Mouse (Mus musculus): ENCODE measurements around the gene Pla2g4e. TPM values are rescaled to one million over a fixed set of nuclear protein-coding genes. Genes with fewer than 3 reads are reported as not detected.

Gene Pla2g4e
- polyA plus RNA-seq, 1 experiment, result not detected

DNA sequence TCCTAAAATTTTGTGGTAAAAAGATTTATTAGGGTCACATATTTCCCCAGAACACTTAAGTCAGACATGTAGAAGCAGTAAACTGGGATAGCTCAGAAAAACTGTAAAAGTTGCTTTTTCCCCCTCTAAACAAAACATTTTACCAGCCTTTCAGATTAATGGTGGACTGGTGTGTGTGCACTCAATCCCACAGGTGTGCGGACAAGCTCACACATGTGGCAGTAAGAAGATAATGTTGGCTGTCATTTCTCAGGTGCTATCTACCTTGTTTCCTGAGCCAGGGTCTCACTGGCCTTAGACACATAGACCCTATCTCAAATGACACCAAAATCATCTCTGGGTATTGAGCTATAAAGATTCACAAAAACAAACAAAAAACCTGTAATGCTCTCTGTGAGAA lies 119.7 kb downstream of the Pla2g4e start:
- Histone ChIP-seq H3K4me3 (ENCODE audit: low read depth, low read length) (no peak overlapping the region), H3K27me3 (ENCODE audit: control insufficient read depth, insufficient read depth, low read length, poor library complexity, severe bottlenecking) (no peaks in the 10 kb centered on the region), H3K9ac (ENCODE audit: low read depth, poor library complexity, severe bottlenecking) (no peak overlapping the region), H3K4me1 (ENCODE audit: control insufficient read depth, insufficient read depth, low read length) (no peaks in the 10 kb centered on the region), H3K27ac (ENCODE audit: insufficient read depth, low read length) (no peak overlapping the region), H3K36me3 (ENCODE audit: control insufficient read depth, insufficient read depth, low read length, poor library complexity, severe bottlenecking) (no peaks in the 10 kb centered on the region), H3K9me3 (replicated peaks; ENCODE audit: control insufficient read depth, insufficient read depth, low read length, poor library complexity, severe bottlenecking) (no peaks in the 10 kb centered on the region)
- TF ChIP-seq EP300 (IDR thresholded peaks at IDR 0.05; ENCODE audit: insufficient read depth, low read depth, low read length) (no peak), POLR2A (IDR thresholded peaks at IDR 0.05; ENCODE audit: insufficient read depth, low read length) (no peak)

DNA sequence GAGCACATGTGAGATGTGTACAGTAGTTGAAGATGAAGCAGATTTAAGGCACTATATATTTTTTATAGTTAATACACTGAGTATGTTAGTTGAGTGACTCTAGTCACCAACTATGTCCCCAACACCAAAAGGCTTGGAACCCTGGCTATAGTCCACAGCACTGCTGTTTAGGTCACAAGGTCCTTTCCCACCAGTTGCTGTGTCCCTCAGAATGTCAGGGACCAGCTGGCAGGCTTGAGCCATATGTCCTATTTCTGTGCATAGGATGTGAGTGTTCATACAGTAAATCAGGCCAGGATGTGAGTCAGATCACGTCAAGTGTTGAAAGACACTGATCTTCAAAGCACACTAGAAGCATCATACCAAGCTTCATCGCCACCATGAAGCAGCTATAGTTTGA lies 120.2 kb downstream of the Pla2g4e start:
- Histone ChIP-seq H3K4me3 (ENCODE audit: low read depth, low read length) (no peak overlapping the region), H3K9ac (ENCODE audit: low read depth, poor library complexity, severe bottlenecking) (no peak overlapping the region), H3K36me3 (ENCODE audit: control insufficient read depth, insufficient read depth, low read length, poor library complexity, severe bottlenecking) (no peaks in the 10 kb centered on the region), H3K27ac (ENCODE audit: insufficient read depth, low read length) (no peak overlapping the region), H3K27me3 (ENCODE audit: control insufficient read depth, insufficient read depth, low read length, poor library complexity, severe bottlenecking) (no peaks in the 10 kb centered on the region), H3K4me1 (ENCODE audit: control insufficient read depth, insufficient read depth, low read length) (no peaks in the 10 kb centered on the region), H3K9me3 (replicated peaks; ENCODE audit: control insufficient read depth, insufficient read depth, low read length, poor library complexity, severe bottlenecking) (no peaks in the 10 kb centered on the region)
- TF ChIP-seq EP300 (IDR thresholded peaks at IDR 0.05; ENCODE audit: insufficient read depth, low read depth, low read length), result no peak
- no peak for TF ChIP-seq CTCF (IDR thresholded peaks at IDR 0.05; ENCODE audit: low read depth, low read length)
- TF ChIP-seq POLR2A (IDR thresholded peaks at IDR 0.05; ENCODE audit: insufficient read depth, low read length), result no peak

DNA sequence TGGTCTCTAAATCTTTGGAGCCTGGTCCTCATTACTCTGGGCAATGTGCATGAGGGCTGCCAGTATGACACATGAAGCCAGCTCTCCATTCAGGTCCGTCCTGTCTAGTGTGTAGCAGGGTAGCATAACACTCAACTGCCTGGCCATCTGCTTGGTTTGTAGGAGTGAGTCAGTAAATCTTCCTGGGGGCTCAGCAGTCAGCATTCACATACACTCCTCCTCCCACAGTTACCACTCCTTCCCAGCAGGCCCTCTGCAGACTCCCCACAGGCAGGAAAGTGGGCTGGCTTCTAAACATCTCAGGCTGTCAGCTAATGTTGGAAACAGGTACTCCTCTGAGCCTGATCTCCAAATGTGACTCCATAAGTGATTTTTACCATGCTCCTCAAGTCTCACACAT lies 121.0 kb downstream of the Pla2g4e start:
- H3K27me3 ChIP-seq (ENCODE audit: control insufficient read depth, insufficient read depth, low read length, poor library complexity, severe bottlenecking), result no peaks in the 10 kb centered on the region
- no peaks in the 10 kb centered on the region for H3K36me3 ChIP-seq (ENCODE audit: control insufficient read depth, insufficient read depth, low read length, poor library complexity, severe bottlenecking)
- no peak for TF ChIP-seq CTCF (IDR thresholded peaks at IDR 0.05; ENCODE audit: low read depth, low read length)
- no peak for TF ChIP-seq POLR2A (IDR thresholded peaks at IDR 0.05; ENCODE audit: insufficient read depth, low read length)
- TF ChIP-seq EP300 (IDR thresholded peaks at IDR 0.05; ENCODE audit: insufficient read depth, low read depth, low read length), result no peak
- no peaks in the 10 kb centered on the region for H3K4me1 ChIP-seq (ENCODE audit: control insufficient read depth, insufficient read depth, low read length)
- H3K4me3 ChIP-seq (ENCODE audit: low read depth, low read length), result no peak overlapping the region
- H3K9me3 ChIP-seq (replicated peaks; ENCODE audit: control insufficient read depth, insufficient read depth, low read length, poor library complexity, severe bottlenecking), result no peaks in the 10 kb centered on the region
- H3K27ac ChIP-seq (ENCODE audit: insufficient read depth, low read length), result no peak overlapping the region
- no peak overlapping the region for H3K9ac ChIP-seq (ENCODE audit: low read depth, poor library complexity, severe bottlenecking)

DNA sequence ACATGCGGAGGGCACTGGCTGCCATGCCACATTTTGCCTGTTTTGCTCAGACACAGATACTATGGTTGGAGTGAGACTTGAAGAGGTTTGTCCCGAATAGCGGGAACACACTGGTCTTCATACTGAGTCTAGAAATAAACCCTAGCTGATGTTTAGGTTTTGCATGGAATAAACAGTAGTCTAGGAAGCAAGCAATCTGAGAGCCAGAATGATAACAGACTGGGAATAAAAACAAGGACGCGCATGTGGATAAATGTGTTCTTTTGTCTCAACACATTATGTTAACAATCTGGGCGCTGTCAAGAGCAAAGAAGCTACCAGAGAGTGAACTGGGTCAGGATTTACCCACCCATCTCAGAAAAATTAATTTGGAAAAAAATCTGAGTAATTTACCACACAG lies 122.2 kb downstream of the Pla2g4e start:
- no peaks in the 10 kb centered on the region for H3K9me3 ChIP-seq (replicated peaks; ENCODE audit: control insufficient read depth, insufficient read depth, low read length, poor library complexity, severe bottlenecking)
- H3K27me3 ChIP-seq (ENCODE audit: control insufficient read depth, insufficient read depth, low read length, poor library complexity, severe bottlenecking), result no peaks in the 10 kb centered on the region
- H3K36me3 ChIP-seq (ENCODE audit: control insufficient read depth, insufficient read depth, low read length, poor library complexity, severe bottlenecking), result no peaks in the 10 kb centered on the region
- no peak overlapping the region for H3K9ac ChIP-seq (ENCODE audit: low read depth, poor library complexity, severe bottlenecking)
- H3K4me1 ChIP-seq (ENCODE audit: control insufficient read depth, insufficient read depth, low read length), result no peaks in the 10 kb centered on the region
- no peak overlapping the region for H3K4me3 ChIP-seq (ENCODE audit: low read depth, low read length)
- TF ChIP-seq POLR2A (IDR thresholded peaks at IDR 0.05; ENCODE audit: insufficient read depth, low read length), result no peak
- TF ChIP-seq CTCF (IDR thresholded peaks at IDR 0.05; ENCODE audit: low read depth, low read length), result no peak
- TF ChIP-seq EP300 (IDR thresholded peaks at IDR 0.05; ENCODE audit: insufficient read depth, low read depth, low read length), result no peak
- no peak overlapping the region for H3K27ac ChIP-seq (ENCODE audit: insufficient read depth, low read length)

DNA sequence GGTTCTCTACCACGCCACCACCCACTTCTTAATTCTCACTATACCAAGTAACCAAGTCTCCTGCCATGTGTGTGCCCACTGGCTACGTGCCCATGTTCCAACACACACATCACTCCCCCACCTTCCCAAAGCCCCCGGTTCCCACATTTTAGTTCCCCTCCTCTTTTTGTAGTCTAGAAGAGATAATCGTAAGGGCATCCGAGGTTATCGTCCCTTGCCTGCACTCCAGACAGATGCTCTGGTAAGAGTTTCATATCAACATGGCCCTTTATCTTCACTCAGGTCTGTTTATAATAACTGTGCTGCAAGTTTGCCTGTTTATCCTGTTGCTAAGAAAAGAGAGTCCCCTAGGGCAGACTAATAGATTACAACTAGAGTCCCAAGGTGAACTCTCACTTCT lies 127.8 kb downstream of the Pla2g4e start:
- no peaks in the 10 kb centered on the region for H3K9me3 ChIP-seq (replicated peaks; ENCODE audit: control insufficient read depth, insufficient read depth, low read length, poor library complexity, severe bottlenecking)
- TF ChIP-seq EP300 (IDR thresholded peaks at IDR 0.05; ENCODE audit: insufficient read depth, low read depth, low read length), result no peak
- TF ChIP-seq CTCF (IDR thresholded peaks at IDR 0.05; ENCODE audit: low read depth, low read length), result no peak
- no peak for TF ChIP-seq POLR2A (IDR thresholded peaks at IDR 0.05; ENCODE audit: insufficient read depth, low read length)
- no peaks in the 10 kb centered on the region for H3K27me3 ChIP-seq (ENCODE audit: control insufficient read depth, insufficient read depth, low read length, poor library complexity, severe bottlenecking)
- H3K9ac ChIP-seq (ENCODE audit: low read depth, poor library complexity, severe bottlenecking), result no peak overlapping the region
- H3K36me3 ChIP-seq (ENCODE audit: control insufficient read depth, insufficient read depth, low read length, poor library complexity, severe bottlenecking), result no peaks in the 10 kb centered on the region
- no peak overlapping the region for H3K4me3 ChIP-seq (ENCODE audit: low read depth, low read length)
- H3K27ac ChIP-seq (ENCODE audit: insufficient read depth, low read length), result no peak overlapping the region
- no peaks in the 10 kb centered on the region for H3K4me1 ChIP-seq (ENCODE audit: control insufficient read depth, insufficient read depth, low read length)

Other genes with a start within 250 kb of the Pla2g4e start
- gene Jmjd7, start 217.9 kb downstream of the Pla2g4e start, polyA plus RNA-seq (2011; ENCODE audit: insufficient read depth, insufficient read length, low read depth, missing spikeins), result 16.2 and 18.2 TPM in 2 replicates
- gene Gm28042, start 217.8 kb downstream of the Pla2g4e start, polyA plus RNA-seq (2011; ENCODE audit: insufficient read depth, insufficient read length, low read depth, missing spikeins), result 3.5 and 4.2 TPM in 2 replicates
- 5.6 and 8.3 TPM in 2 replicates for gene Pla2g4b, start 211.9 kb downstream of the Pla2g4e start, polyA plus RNA-seq (2011; ENCODE audit: insufficient read depth, insufficient read length, low read depth, missing spikeins)
- gene Ehd4, start 90.7 kb downstream of the Pla2g4e start, polyA plus RNA-seq (2011; ENCODE audit: insufficient read depth, insufficient read length, low read depth, missing spikeins), result 24.2 and 24.4 TPM in 2 replicates
- not detected in 2 replicates for gene Pla2g4d, start 43.9 kb upstream of the Pla2g4e start, polyA plus RNA-seq (2011; ENCODE audit: insufficient read depth, insufficient read length, low read depth, missing spikeins)
- gene Pla2g4f, start 68.8 kb upstream of the Pla2g4e start, polyA plus RNA-seq (2011; ENCODE audit: insufficient read depth, insufficient read length, low read depth, missing spikeins), result 0.39 TPM in 1 of 2 replicates, not detected in the other
- 32.5 and 40.9 TPM in 2 replicates for gene Vps39, start 107.8 kb upstream of the Pla2g4e start, polyA plus RNA-seq (2011; ENCODE audit: insufficient read depth, insufficient read length, low read depth, missing spikeins)
- 8.4 and 9.6 TPM in 2 replicates for gene Ganc, start 158.6 kb upstream of the Pla2g4e start, polyA plus RNA-seq (2011; ENCODE audit: insufficient read depth, insufficient read length, low read depth, missing spikeins)
- 47.5 and 47.6 TPM in 2 replicates for gene Tmem87a, start 158.8 kb upstream of the Pla2g4e start, polyA plus RNA-seq (2011; ENCODE audit: insufficient read depth, insufficient read length, low read depth, missing spikeins)
- gene Capn3, start 210.7 kb upstream of the Pla2g4e start, polyA plus RNA-seq (2011; ENCODE audit: insufficient read depth, insufficient read length, low read depth, missing spikeins), result not detected in 2 replicates

All from ES-Bruce4 (cell line).